Mouse (Mus musculus) embryo, embryonic 11 days (tissue): ENCODE results near the gene Ubc.
A peak's percentile ranks its signal among the peaks of the same experiment; 100 is the strongest.

ENCODE experiments used
- DNase-seq: peaks from one replicate; pipeline ENCODE4 v3.0.0-alpha.2; 2015

The Ubc gene

DNA sequence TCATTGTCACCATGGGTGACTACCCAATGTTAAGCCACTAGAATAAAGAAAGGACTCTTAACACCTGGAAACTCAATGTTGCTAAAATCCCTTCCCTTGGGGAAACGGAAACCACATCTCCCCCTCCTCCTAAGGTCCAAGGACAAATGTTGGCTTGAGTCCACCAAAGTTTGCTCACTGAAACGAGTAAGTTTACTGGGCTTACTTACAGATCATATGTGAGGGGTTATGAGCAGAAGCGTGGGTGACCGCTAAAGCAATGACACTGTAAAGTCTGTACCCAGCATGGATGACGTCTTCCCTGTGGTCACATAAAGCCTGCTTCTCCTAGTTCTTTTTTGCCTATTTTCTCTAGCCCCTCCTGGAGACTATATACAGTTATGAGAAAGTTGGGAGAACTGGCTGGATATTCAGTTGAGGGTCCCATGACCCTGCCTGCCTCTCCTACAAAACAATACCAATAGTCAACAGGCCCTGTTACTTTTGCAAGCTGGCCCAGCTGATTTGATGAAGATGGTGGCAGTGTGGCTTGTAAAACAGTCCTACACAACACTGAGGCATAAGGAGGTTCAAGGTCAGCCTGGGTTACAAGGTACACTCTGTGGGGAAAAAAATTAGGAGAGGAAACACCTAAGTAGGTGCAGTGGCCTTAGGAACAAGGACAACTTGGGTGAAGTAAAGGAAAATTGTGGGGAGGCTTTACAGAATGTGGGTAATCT lies 7.9 kb downstream of the Ubc start:
- DNase-seq, result no peak

DNA sequence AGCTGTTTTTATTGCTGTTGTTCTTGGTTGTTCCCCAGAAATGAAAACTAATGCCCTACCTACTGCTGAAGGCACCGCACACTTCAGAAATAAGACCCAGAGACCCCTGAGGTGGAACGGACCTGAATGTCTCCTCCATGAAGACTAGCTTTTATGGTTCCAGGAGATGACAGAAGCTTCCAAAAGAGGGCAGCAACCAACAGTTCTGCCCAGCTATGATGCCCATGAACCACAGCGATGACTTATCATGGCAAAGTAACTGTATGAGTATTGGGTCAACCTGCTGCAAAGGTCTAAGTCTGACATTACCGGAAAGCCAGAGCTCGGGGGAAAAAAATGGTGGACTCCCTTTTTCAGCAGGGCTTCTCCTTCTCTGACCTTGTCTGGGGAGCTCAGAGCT lies 11.1 kb downstream of the Ubc start:
- no peak for DNase-seq

GRCm38 (mm10) chr5:125377214-125377613 lies 12.8 kb downstream of the Ubc start:
- DNase-seq, result no peak

DNA sequence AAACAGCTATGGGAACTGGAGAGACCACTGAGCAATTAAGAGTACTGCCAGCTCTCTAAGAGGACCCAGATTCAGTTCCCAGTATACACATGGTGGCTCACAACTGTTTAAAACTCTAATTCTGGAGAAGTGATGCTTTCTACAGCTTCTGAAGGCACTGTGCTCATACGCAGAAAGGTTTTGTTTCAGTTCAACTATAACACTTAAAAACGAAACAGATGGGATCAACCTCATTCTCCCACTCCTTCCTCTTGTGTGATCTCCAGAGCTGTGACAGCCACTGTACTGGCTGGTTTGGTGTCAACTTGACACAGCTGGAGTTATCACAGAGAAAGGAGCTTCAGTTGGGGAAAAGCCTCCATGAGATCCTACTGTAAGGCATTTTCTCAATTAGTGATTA lies 14.1 kb downstream of the Ubc start:
- no peak for DNase-seq

GRCm38 (mm10) chr5:125372027-125372426 lies 18.0 kb downstream of the Ubc start:
- DNase-seq, result no peak

- no peak for DNase-seq
These were observed 18.9 kb downstream of the Ubc start for GRCm38 (mm10) chr5:125370950-125371693.

DNA sequence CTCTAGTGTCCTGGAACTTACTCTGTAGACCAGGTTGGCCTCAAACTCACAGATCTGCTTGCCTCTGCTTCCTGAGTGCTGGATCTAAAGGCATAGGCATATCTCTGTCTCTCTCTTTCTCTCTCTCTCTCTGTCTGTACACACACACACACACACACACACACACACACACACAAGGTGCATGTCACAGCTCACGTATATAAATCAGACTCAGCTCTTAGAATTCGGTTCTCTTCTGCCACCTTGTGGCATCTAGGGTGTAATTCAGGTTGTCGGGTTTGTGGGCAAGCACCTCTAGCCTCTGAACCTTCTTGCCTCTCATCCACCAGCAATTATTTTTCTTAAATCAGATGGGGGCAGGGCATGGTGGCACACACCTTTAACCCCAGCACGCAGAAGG lies 21.4 kb downstream of the Ubc start:
- DNase-seq, result peak; percentile 74

DNA sequence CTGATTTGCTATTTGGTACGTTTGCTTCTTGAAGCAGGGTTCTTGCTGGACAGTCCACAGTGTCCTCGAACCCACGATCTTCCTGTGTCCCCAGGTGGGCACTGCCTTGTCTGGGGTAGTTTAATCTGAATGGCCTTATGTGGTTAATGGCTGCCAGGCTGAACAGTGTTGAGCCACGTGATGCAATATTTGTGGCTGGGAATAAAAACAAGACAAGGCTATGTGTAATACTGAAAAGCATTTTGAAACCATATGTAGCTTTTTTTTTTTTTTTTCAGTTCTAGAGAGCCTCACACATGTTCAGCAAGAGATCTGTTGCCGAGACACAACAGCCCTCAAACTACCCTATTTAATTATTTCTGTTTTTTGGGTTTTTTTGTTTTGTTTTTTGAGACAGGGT lies 21.8 kb downstream of the Ubc start:
- no peak for DNase-seq

- no peak for DNase-seq
These were observed 25.1 kb downstream of the Ubc start for GRCm38 (mm10) chr5:125364851-125365429.

DNA sequence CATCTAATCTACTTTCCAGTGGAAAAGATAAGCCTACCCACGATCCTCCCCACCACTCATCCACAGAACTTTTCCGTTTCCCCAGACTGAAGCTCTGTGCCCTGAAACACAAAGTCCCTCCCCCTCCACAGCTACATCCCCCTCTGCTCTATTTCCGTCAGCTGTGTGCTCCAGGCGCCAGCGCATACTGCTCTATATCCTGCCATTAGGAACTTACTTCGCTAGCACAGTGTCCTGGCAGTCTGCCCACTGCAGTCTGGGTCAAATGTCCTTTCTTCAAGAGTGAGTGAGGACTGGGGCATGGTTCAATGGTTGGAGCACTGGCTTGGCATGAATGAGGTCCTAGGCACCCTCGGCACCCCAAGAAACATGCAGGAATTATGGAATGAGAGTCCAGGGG lies 26.1 kb downstream of the Ubc start:
- DNase-seq, result no peak

- DNase-seq, result no peak
These were observed 29.0 kb downstream of the Ubc start for GRCm38 (mm10) chr5:125360981-125361510.

DNA sequence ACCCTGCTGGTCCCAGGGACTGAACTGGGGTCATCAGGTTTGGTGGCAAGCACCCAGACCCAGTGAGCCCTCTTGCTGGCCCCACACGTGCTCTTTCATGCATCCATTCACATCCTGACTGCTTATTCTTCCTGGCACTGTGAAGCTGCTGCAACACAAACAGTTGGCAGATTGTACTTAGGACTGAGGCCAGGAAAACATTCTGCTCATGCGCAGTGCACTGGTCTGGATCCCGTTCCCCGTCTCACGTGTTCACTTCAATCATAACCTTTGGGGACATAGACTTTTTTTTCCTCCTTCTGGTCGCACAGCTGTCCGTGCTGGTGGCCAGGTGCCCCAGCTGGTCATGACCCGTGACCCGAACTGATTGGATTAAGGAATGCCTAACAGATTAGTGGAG lies 29.4 kb downstream of the Ubc start:
- no peak for DNase-seq

DNA sequence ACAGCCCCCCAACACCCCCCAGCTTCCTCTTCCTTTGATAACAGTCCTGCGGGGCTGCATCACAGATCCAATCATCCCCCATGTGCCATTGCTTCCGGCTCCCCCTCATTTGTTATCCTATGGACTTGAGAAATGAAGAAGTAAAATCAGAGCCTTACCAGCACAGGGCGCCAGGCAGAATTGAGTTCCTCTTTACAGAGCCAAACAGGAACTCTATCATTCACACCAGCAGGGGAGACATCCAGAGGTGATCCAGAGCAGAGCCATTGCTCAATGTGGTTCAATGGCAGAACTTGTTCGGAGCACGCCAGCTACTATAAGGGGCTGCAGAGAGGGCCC lies 31.8 kb downstream of the Ubc start:
- no peak for DNase-seq

- DNase-seq, result no peak
These were observed 32.3 kb downstream of the Ubc start for GRCm38 (mm10) chr5:125357543-125358269.

GRCm38 (mm10) chr5:125355650-125356049 lies 34.4 kb downstream of the Ubc start:
- no peak for DNase-seq

- DNase-seq, result no peak
These were observed 35.0 kb downstream of the Ubc start for GRCm38 (mm10) chr5:125354885-125355492.

DNA sequence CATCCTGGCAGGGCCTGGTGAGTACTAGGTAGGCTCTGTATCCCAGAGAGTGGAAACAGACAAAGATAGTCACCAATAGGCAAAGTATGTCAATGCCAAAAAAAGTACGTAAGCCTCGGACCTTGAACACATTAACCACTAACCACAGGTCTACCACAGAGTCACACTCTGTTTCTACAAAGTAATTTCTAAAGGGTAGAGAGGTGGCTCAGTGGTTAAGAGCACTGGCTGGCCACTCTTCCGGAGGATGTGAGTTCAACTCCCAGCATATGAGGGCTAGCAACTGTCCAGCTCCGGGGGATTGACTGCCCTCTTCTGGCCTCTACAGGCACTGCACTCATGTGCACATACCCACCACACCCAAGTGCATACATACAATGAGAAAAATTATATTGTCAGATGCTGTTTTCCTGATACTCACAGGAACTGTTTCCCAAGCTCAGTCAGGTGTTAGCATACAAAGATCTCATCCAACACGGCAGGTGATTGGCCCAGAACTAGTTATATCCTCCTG lies 37.2 kb downstream of the Ubc start:
- DNase-seq, result no peak

GRCm38 (mm10) chr5:125351939-125352338 lies 38.1 kb downstream of the Ubc start:
- no peak for DNase-seq

- DNase-seq, result no peak
These were observed 38.9 kb downstream of the Ubc start for GRCm38 (mm10) chr5:125351057-125351456.

GRCm38 (mm10) chr5:125349391-125349790 lies 40.6 kb downstream of the Ubc start:
- no peak for DNase-seq

DNA sequence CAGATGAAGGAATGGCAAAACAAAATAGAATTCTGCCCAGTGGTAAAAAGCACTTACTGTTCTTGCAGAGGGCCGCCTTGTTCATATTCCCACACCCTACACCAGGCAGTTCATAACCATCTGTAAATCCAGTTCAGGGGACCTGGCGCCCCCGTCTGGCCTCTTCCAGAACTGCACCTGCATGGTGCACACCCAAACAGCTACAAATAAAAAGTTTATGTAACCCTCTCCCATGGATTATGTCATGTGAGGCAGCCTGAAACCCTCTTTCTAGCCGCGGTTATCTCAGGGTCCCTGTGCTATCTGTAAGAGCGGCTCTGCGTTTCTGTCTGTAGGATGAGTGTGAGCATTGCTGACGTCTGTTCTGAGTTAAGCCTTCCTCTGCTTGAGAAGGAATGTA lies 41.5 kb downstream of the Ubc start:
- peak; percentile 37 for DNase-seq

- no peak for DNase-seq
These were observed 41.9 kb downstream of the Ubc start for GRCm38 (mm10) chr5:125348067-125348466.

DNA sequence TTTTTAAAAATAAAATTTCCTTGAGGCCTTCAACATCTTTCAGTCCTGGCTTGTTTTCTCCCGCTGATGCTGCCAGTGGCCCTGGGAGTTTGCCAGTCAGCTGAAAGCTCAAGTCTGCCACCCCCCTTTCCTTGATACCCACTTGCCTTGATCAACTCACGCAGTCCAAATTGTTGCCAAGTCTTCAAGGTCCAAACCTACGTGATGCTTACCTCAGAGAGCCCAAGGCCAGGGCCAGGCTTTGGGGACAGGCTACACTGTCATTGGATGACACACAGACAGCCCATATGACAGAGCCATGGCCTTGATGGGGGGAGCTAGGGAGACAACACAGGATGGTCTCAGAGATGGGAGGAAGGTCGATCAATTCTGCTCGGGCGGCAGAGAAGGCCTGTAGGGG lies 45.7 kb downstream of the Ubc start:
- DNase-seq, result no peak
